Mouse (Mus musculus): ENCODE measurements around the gene Fdx1l.
A peak's percentile ranks its signal among the peaks of the same experiment; 100 is the strongest.
"Not testable (repeated sequence)": the region's sequence is repeated elsewhere in the genome, so short reads cannot be mapped to it uniquely, and the experiment has no call there.

The Fdx1l gene

DNA sequence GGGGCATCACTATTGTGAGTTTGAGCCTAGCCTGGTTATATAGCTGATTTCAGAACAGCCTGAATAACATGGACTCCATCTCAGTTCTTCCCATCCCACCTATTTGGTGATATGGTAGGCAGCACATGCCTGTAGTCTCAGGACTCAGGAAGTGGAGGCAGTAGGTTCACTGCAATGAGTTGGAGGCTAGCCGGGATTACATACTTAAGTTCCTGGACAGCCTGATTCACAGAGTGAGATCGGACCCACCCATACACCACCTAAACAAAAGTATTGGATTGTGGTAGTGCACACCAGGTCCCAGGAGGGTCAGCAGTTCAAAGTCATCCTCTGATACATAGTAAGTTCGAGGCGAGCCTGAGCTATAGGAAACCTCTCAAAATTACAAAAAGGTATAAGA is 773 bp downstream of the Fdx1l start:
- no peak for DNase-seq

GRCm38 (mm10) chr9:21067006-21067684 is 6.3 kb downstream of the Fdx1l start, which contains the start of gene Zglp1:
Gene Zglp1, minus strand, starts transcription at chr9:21067093.
- no peak for DNase-seq

DNA sequence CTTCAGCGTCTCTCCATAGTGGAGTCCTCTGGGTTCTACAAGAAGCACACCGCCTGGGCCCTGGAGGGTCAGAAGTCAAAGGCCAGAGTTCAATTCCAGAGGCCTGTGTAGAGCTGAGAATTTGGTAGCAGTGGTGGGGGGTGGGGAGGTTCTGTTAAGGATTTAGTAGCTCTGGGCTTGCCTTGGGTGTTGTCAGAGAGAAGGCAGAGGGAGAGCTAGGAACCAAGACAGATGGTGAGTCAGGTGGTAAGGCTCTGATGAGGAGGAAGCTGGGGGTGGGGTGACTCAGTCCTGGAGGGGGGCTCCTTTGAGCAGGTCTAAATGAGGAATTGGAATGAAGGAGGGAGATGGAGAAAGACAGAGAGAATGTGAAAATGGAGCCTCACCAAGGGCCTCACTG is 10.5 kb downstream of the Fdx1l start:
- DNase-seq: no peak

GRCm38 (mm10) chr9:21051578-21051977 is 21.8 kb downstream of the Fdx1l start:
- DNase-seq: no peak

DNA sequence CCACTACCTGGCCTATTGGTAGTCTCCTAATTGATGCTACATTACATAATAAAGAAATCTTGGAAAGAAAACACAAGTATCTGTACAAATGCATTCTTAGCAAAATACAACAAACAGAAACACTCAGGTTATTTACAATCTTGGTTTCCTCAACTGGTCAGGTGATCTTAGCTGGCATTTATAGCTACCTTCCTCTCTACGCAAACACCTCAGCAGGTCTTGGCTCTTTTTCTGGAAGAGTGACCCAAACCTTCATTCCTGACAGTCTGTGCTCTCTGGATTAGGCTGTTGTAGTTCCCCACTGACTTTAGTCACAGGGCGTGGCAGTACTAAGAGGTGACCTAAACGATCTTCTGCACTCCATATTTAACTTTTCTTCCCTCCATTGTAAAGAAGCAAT is 28.2 kb downstream of the Fdx1l start:
- no peak for DNase-seq

- DNase-seq: not testable (repeated sequence)
These were observed 28.6 kb downstream of the Fdx1l start for GRCm38 (mm10) chr9:21044785-21045184.

GRCm38 (mm10) chr9:21043563-21043962 is 29.9 kb downstream of the Fdx1l start:
- no peak for DNase-seq

GRCm38 (mm10) chr9:21041308-21041707 is 32.1 kb downstream of the Fdx1l start:
- no peak for DNase-seq

GRCm38 (mm10) chr9:21039779-21040178 is 33.6 kb downstream of the Fdx1l start:
- no peak for DNase-seq

DNA sequence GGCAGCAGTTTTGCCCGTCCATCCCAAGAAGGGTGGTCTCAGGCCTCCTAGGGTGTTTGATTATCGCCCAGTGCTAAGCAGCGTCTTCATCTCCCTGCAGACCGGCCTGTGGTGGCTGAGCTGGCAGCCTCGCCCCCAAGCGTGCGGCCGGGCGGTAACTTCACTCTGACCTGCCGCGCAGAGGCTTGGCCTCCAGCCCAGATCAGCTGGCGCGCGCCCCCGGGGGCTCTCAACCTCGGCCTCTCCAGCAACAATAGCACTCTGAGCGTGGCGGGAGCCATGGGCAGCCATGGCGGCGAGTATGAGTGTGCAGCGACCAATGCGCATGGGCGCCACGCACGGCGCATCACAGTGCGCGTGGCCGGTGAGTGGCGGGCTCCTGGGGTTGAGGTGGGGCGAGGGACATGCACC is 35.9 kb downstream of the Fdx1l start:
- DNase-seq: peak; percentile 27 to 52

GRCm38 (mm10) chr9:21036666-21037065 is 36.7 kb downstream of the Fdx1l start:
- no peak for DNase-seq

DNA sequence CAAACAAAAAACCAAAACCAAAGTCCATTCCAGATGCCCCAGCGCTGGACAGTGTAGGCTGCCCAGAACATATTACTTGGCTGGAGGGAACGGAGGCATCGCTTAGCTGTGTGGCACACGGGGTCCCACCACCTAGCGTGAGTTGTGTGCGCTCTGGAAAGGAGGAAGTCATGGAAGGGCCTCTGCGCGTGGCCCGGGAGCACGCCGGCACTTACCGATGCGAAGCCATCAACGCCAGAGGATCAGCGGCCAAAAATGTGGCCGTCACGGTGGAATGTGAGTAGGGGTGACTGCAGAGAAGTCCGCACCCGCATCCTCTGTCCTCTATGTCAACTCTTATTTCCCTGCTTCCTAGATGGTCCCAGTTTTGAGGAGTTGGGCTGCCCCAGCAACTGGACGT is 37.3 kb downstream of the Fdx1l start:
- DNase-seq: no peak

DNA sequence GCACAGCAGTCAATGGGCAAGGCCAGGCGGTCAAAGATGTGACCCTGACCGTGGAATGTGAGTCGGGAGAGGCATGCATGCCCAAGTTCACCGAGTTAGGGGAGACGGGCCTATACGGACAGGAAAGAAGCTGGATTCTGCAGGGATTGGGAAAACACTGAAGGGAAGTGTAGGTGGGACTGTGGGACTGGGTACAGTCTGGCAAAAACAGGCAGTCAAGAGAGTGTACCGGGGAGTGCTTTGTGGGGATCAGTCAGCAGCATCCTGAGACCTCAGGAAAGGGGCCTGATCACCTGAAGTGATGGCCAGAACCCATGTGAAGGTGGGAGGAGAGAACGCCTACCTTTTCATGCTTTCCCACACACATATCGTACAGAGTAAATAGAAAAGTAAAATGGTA is 37.8 kb downstream of the Fdx1l start:
- no peak for DNase-seq

- peak in 1 of 2 experiments; percentile 56 for DNase-seq
These were observed 38.8 kb downstream of the Fdx1l start for GRCm38 (mm10) chr9:21034481-21035085.

GRCm38 (mm10) chr9:21033136-21033535 is 40.3 kb downstream of the Fdx1l start:
- peak; percentile 94 to 95 for DNase-seq

GRCm38 (mm10) chr9:21032491-21032890 is 40.9 kb downstream of the Fdx1l start:
- DNase-seq: no peak

DNA sequence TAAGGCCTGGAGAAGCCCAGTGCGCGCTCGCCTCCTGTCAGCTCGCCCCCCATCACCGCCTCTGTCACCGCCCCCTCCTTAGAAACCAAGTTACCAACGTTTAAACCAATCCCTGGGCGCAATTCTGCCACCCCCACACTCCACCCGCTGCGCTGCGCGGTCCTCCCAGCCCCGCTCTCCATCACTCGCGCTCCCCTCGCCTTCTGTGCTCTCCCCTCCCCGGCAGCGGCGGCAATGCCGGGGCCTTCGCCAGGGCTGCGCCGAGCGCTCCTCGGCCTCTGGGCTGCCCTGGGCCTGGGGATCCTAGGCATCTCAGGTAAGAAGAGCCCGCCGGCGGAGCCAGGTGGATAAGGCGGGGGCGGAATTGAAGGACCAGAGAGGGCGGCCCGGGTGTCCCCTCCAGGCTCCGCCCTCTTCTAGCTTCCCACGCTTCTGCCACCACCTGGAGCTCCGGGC is 41.5 kb downstream of the Fdx1l start, which contains the start of gene Icam5:
TSS of gene Icam5 (plus strand) at position 178 of the 456 bp plus-strand sequence.
- peak in 1 of 2 experiments; percentile 37 for DNase-seq

GRCm38 (mm10) chr9:21031251-21031895 is 42.0 kb downstream of the Fdx1l start:
- DNase-seq: peak; percentile 53 to 71

GRCm38 (mm10) chr9:21030781-21031250 is 42.6 kb downstream of the Fdx1l start:
- DNase-seq: peak; percentile 92 to 95

DNA sequence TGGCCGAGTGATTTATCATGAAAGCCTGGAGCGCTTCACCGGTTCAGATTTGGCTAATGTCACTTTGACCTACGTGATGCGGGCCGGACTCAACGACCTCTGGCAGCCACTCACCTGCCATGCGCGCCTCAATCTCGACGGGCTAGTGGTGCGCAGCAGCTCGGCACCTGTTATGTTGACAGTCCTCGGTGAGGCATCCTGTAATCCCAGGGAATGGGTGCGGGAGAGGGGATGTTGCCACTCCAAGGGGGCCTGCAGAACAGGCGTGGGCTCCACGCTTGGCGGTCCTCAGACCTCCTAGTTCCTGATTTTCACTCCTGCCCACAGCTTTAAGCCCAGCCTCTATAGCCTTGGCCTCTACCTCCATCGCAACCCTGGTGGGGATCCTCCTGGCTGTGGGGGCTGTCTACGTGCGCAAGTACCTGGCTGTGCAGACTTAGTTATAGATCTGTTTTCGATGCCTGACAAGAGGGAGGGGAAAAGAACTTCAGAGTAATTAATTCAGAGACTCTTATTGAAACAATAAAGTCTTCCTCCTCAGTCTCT is 43.3 kb downstream of the Fdx1l start:
- no peak for DNase-seq

DNA sequence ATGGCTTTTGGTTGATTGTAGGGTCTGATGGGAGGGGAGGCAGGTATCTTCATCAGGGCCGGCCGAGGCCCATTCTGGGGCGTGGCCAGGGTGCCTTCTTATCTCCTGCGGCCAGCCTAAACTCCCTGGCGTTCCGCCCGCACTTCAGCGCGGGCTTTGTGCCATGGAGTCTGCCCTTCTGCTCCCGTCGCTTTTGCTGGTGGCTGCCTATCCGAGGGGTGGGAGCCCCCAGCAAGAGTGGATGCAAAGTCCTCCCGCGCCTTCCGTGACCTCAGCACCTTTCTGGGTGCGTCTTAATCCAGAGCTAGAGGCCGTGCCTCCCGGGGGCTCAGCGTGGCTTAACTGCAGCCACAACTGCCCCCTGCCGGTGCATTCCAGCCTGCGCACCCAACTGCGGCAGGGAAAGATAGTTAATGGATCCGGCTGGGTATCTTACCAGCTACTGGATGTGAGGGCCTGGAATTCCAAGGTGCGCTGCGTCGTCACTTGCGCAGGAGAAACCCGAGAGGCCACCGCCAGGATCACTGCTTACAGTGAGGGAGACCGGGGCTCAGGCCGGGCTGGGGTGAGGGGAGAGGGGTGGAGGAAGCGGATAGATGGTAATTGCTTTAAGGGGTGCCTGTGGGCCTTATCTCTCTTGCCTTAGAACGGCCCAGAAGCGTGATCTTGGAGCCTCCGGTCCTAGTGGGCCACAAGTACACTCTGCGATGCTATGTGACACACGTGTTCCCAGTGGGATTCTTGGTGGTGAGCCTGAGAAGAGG is 43.9 kb downstream of the Fdx1l start, which contains the start of gene Icam4:
TSS of gene Icam4 (plus strand) at position 83 of the 764 bp plus-strand sequence.
- peak; percentile 85 to 92 for DNase-seq

GRCm38 (mm10) chr9:21028560-21029110 is 44.8 kb downstream of the Fdx1l start:
- no peak for DNase-seq

Data from kidney, postnatal 36 days (tissue).